Mouse (Mus musculus): Measurements from ENCODE around the gene Grin2d.

The Grin2d gene

DNA sequence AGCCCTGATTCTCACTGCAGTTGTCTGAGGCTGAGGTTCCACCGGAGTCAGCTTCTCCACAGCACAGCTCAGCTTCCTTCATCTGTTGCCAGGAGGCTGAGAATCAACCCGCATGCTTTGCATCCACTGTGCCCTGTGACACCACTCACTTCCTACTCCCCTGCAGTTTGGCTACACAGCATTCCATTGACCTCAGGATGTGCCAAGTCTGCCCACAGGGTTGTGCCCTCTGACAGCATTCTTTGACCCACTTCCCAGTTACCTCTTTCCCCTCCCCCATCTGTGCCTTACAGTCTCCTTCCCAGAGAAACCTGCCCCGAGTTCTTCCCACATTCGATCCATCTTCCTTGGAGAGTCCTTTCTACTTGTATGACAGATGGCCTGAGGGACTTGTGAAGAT is 95.9 kb downstream of the Grin2d start:
- no peak for DNase-seq
